Mouse (Mus musculus) cerebellum, adult 8-10 months (tissue): ENCODE results near the gene Slc7a7.

ENCODE experiments used
- DNase-seq: peaks from one replicate; pipeline ENCODE4 v3.0.0; 2022

Slc7a7 gene

GRCm38 (mm10) chr14:54432078-54432836, 14.7 kb upstream of the Slc7a7 start:
- DNase-seq: no peak

- no peak for DNase-seq
Measured at GRCm38 (mm10) chr14:54431334-54432077, 13.9 kb upstream of the Slc7a7 start, which contains the start of gene Mmp14. Gene Mmp14, plus strand, starts transcription at chr14:54431612.

GRCm38 (mm10) chr14:54430406-54431145, 13.0 kb upstream of the Slc7a7 start:
- no peak for DNase-seq

GRCm38 (mm10) chr14:54429332-54430093, 11.9 kb upstream of the Slc7a7 start:
- no peak for DNase-seq

GRCm38 (mm10) chr14:54428421-54428820, 10.8 kb upstream of the Slc7a7 start:
- DNase-seq: no peak

GRCm38 (mm10) chr14:54427696-54428095, 10.1 kb upstream of the Slc7a7 start:
- no peak for DNase-seq

- peak; percentile 85 for DNase-seq
Measured at GRCm38 (mm10) chr14:54426689-54427398, 9.3 kb upstream of the Slc7a7 start, which contains the start of gene Mrpl52. Gene Mrpl52, plus strand, starts transcription at chr14:54426909.

GRCm38 (mm10) chr14:54426003-54426688, 8.6 kb upstream of the Slc7a7 start:
- DNase-seq: no peak

- DNase-seq: no peak
Measured at GRCm38 (mm10) chr14:54425540-54425939, 8.0 kb upstream of the Slc7a7 start.

GRCm38 (mm10) chr14:54424634-54425033, 7.1 kb upstream of the Slc7a7 start:
- no peak for DNase-seq

GRCm38 (mm10) chr14:54423406-54423805, 5.8 kb upstream of the Slc7a7 start:
- DNase-seq: no peak

- no peak for DNase-seq
Measured at GRCm38 (mm10) chr14:54421014-54421413, 3.4 kb upstream of the Slc7a7 start.

GRCm38 (mm10) chr14:54416830-54417229, 750 bp downstream of the Slc7a7 start:
- no peak for DNase-seq

GRCm38 (mm10) chr14:54416229-54416775, 1.3 kb downstream of the Slc7a7 start:
- no peak for DNase-seq

- no peak for DNase-seq
Measured at GRCm38 (mm10) chr14:54415241-54416020, 2.1 kb downstream of the Slc7a7 start.

- DNase-seq: no peak
Measured at GRCm38 (mm10) chr14:54413877-54414700, 3.5 kb downstream of the Slc7a7 start.

- no peak for DNase-seq
Measured at GRCm38 (mm10) chr14:54412629-54413170, 4.9 kb downstream of the Slc7a7 start.

GRCm38 (mm10) chr14:54412000-54412576, 5.5 kb downstream of the Slc7a7 start:
- DNase-seq: no peak
